Mouse (Mus musculus) heart, embryonic 11.5 days (tissue): ENCODE data around the gene Tube1. TPM values are rescaled to one million over a fixed set of nuclear protein-coding genes. Genes with fewer than 3 reads are reported as not detected.
A peak's percentile ranks its signal among the peaks of the same experiment; 100 is the strongest.

Experiments
- ATAC-seq: fragments of 200-750 bp; cut with Nextera tagmentation; replicated peaks from 2 replicates; pipeline ENCODE4 v1.8.0; 2017; ENCODE audit warnings: moderate library complexity; ENCODE audit not compliant: insufficient number of reproducible peaks, low FRiP score, low TSS enrichment
- H3K27ac ChIP-seq: fragments of 300-500 bp; sonication (generic); 2 replicates; pipeline ENCODE4 v1.5.1; 2014; ENCODE audit warnings: mild to moderate bottlenecking, low read depth, low read length
- H3K27me3 ChIP-seq: fragments of 300-500 bp; sonication (generic); 2 replicates; pipeline ENCODE4 v1.6.1; 2014; ENCODE audit warnings: mild to moderate bottlenecking, low read length, mixed read lengths; ENCODE audit not compliant: control insufficient read depth, insufficient read depth
- H3K36me3 ChIP-seq: fragments of 300-500 bp; sonication (generic); 2 replicates; pipeline ENCODE4 v1.6.1; 2014; ENCODE audit warnings: mild to moderate bottlenecking, low read length, moderate library complexity, mixed read lengths; ENCODE audit not compliant: control insufficient read depth, insufficient read depth
- H3K4me1 ChIP-seq: fragments of 300-500 bp; sonication (generic); 2 replicates; pipeline ENCODE4 v1.6.1; 2014; ENCODE audit warnings: low read length; ENCODE audit not compliant: control insufficient read depth, insufficient read depth
- H3K4me2 ChIP-seq: fragments of 300-500 bp; sonication (generic); 2 replicates; pipeline ENCODE4 v1.6.1; 2014; ENCODE audit warnings: mild to moderate bottlenecking, moderate library complexity
- H3K4me3 ChIP-seq: fragments of 300-500 bp; sonication (generic); 2 replicates; pipeline ENCODE4 v1.5.1; 2014; ENCODE audit warnings: low read depth, low read length
- H3K9ac ChIP-seq: fragments of 300-500 bp; sonication (generic); 2 replicates; pipeline ENCODE4 v1.6.1; 2014; ENCODE audit warnings: mild to moderate bottlenecking, low read depth, low read length, moderate library complexity
- H3K9me3 ChIP-seq: fragments of 300-500 bp; sonication (generic); replicated peaks from 2 replicates; pipeline ENCODE4 v1.6.1; 2016; ENCODE audit warnings: low read length; ENCODE audit not compliant: control insufficient read depth
- WGBS: fragments of 180-500 bp; shearing (Covaris S2); extraction: QIAGEN DNeasy Blood & Tissue Kit; methylation state at CpG from one replicate; pipeline ENCODE4 v1.1.7; 2014; ENCODE audit not compliant: insufficient replicate concordance; 5-methylcytosine and 5-hydroxymethylcytosine counted together
- polyA plus RNA-seq: library from polyadenylated mRNA; unstranded; fragments of >200 nt; fragmentation: Nextera tagmentation; extraction: Ambion mirVana; gene quantifications from 2 replicates; pipeline ENCODE4 v1.2.1, GENCODE M21; 2014

The Tube1 gene
- polyA plus RNA-seq, 1 experiment from 2014 or later = 14.5 TPM

DNA sequence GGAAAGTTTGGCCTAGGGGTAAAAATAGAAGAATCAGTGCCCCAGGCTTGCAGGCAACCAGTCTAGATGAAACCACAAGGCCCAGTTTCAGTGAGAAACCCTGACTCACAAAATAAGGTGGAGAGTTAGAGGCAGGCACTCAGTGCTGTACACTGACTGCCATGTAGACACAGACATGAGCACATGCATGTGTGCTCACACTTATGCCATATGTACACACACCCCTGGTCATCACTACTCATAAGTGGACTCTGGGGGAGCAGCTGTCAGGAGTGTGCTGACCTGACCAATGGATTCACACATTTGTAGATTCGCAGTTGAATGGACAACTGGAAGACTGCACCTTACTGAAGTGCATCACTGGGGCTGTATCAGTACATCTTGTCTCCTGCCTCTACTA is 27.6 kb downstream of the Tube1 start:
- Histone ChIP-seq H3K27ac (no peak overlapping the region), H3K4me3 (no peak overlapping the region), H3K9me3 (no peaks in the 10 kb centered on the region), H3K4me2 (no peak overlapping the region), H3K4me1 (peaks cover 4% of the 10 kb centered on the region; the same call in 1 of the 2 replicates), H3K9ac (no peak overlapping the region), H3K36me3 (no peaks in the 10 kb centered on the region), H3K27me3 (no peaks in the 10 kb centered on the region)
- 62% methylated on average over 1 of the region's 1 CpGs for WGBS
- no peak for ATAC-seq

DNA sequence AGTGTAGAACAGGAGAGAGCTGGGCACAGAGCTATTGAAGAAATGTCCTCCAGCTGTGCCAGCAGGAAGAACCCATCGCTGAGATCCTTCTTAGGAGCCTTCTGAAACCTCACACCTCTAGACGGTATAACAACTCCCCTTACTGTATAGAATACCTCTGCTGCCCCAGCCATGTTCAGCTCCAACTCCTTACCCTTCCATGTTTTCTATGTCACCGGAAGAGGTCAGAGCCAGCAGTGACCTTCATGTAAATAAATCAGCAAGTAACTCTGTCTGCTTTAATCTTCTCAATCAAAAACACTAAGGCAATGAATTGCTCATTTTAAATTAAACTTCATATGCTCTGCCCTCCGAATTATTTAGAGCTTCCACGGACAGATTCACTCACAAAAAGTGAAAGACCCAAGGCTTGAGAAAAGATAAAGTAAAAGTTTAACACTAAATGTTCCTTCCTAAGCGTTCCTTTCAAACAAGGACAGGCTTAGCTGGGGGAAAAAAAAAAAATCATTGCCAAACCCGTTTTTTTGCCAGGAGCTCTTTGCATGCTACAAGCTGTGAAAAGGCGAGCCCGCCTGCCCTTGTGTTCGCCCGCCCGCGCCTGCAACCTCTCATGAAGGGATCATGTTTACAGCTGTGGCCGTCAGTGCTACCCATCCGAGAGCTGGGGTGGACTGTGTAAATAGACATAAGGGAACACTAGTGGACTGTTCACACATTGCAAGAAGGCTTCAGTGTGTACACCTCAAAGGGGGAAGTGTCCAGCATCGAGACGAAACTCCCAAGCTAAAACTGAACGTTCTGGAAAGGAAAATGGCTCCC is 29.1 kb downstream of the Tube1 start:
- Histone ChIP-seq H3K27me3 (no peaks in the 10 kb centered on the region), H3K4me1 (peaks cover 6% of the 10 kb centered on the region; the same call in 1 of the 2 replicates), H3K36me3 (no peaks in the 10 kb centered on the region), H3K4me2 (no peak overlapping the region), H3K9me3 (no peaks in the 10 kb centered on the region), H3K4me3 (no peak overlapping the region), H3K9ac (no peak overlapping the region), H3K27ac (no peak overlapping the region)
- no peak for ATAC-seq
- WGBS = 54% methylated on average over 18 of the region's 18 CpGs

DNA sequence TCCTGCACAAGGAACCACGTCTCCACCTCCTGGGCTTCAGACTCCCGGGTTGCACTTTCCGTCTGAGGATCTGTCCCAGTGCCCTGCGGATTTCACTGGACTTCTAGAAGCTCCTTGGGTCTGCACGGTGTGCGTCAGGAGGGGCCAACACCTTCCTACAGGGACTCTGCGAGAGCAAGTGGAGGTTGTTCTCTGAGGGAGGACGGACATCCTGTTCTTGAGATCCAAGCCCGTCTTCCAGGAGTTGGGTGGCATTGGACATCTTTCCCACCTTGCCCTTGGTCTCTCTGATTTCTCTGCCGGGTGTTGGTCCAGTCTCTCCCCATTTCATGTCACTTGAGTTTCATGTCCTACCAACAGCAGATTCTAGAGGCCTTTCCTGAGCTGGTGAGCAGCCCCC is 29.9 kb downstream of the Tube1 start, which contains the start of gene Ccn6:
Gene Ccn6 (minus strand): TSS at position 101 of the 400 bp plus-strand sequence.
- Histone ChIP-seq H3K4me3 (no peak within 1 kb of the TSS), H3K36me3 (no peaks in the 10 kb centered on the region), H3K9me3 (no peaks in the 10 kb centered on the region), H3K27ac (no peak within 1 kb of the TSS), H3K27me3 (no peaks in the 10 kb centered on the region), H3K4me1 (peaks cover 6% of the 10 kb centered on the region; the same call in 1 of the 2 replicates), H3K9ac (no peak within 1 kb of the TSS), H3K4me2 (no peak within 1 kb of the TSS)
- ATAC-seq = no peak
- WGBS = 83% methylated on average over 10 of the region's 10 CpGs

- Histone ChIP-seq H3K4me3 (peak overlapping the region; percentile 31), H3K4me1 (peaks cover 6% of the 10 kb centered on the region; the same call in 1 of the 2 replicates), H3K9me3 (no peaks in the 10 kb centered on the region), H3K27ac (peak overlapping the region; percentile 47; the same call in 1 of the 2 replicates), H3K27me3 (no peaks in the 10 kb centered on the region), H3K36me3 (no peaks in the 10 kb centered on the region), H3K9ac (peak overlapping the region; percentile 71), H3K4me2 (peak overlapping the region; percentile 55)
- ATAC-seq = no peak
- WGBS = 21% methylated on average over 11 of the region's 11 CpGs
Measured at GRCm38 (mm10) chr10:39165632-39166115, 31.9 kb downstream of the Tube1 start.

DNA sequence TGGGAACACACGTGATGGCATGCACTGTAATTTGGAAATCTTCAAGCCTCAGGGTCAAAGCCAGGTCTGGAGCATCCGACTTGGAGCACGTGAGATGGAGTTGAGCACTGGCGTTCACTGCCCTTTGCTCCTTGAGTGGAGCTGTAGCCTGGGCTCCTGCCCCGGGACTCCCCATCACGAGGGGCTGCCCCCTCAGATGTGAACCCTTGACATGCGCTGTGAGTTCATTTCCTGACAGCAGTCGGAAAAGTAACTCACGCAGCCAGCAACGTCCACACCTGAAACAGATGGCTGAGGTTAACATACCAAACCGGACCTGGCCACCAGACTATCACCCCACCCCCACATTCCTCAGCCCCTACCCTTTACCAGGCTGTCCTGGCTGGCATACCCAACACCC is 33.8 kb downstream of the Tube1 start:
- Histone ChIP-seq H3K9ac (no peak overlapping the region), H3K9me3 (no peaks in the 10 kb centered on the region), H3K4me1 (peaks cover 9% of the 10 kb centered on the region; the same call in 1 of the 2 replicates), H3K4me3 (no peak overlapping the region), H3K27ac (no peak overlapping the region), H3K27me3 (no peaks in the 10 kb centered on the region), H3K4me2 (no peak overlapping the region), H3K36me3 (no peaks in the 10 kb centered on the region)
- 75% methylated on average over 11 of the region's 11 CpGs for WGBS
- ATAC-seq = no peak

- H3K9ac ChIP-seq = no peak overlapping the region
- H3K27me3 ChIP-seq = no peaks in the 10 kb centered on the region
- no peak for ATAC-seq
- H3K36me3 ChIP-seq = no peaks in the 10 kb centered on the region
- H3K4me1 ChIP-seq = peaks cover 7% of the 10 kb centered on the region; the same call in 1 of the 2 replicates
- WGBS = 51% methylated on average over 9 of the region's 9 CpGs
- no peaks in the 10 kb centered on the region for H3K9me3 ChIP-seq
- no peak overlapping the region for H3K27ac ChIP-seq
- no peak overlapping the region for H3K4me2 ChIP-seq
- no peak overlapping the region for H3K4me3 ChIP-seq
Measured at GRCm38 (mm10) chr10:39169642-39170041, 35.9 kb downstream of the Tube1 start.

DNA sequence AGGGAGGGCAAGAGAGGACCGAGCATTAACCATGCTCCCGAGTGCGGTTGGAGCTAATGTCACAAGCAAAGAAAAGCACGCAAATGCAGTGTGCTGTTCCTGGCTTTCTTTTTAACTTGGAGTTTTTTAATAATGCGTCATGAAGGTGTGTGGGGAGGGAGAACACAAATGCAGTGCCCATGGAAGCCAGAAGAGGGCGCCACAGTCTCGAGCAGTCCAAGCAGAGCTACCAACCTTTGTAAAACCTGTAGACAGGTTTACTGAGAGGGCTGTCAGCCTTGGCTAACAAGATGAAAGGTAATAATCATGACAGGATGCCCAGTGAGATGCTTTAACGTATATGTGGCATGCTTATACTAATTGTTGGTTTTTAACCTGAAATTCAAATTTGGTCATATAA is 36.4 kb downstream of the Tube1 start:
- Histone ChIP-seq H3K27ac (no peak overlapping the region), H3K4me1 (peaks cover 7% of the 10 kb centered on the region; the same call in 1 of the 2 replicates), H3K27me3 (no peaks in the 10 kb centered on the region), H3K9me3 (no peaks in the 10 kb centered on the region), H3K9ac (no peak overlapping the region), H3K36me3 (no peaks in the 10 kb centered on the region), H3K4me2 (no peak overlapping the region), H3K4me3 (no peak overlapping the region)
- no peak for ATAC-seq
- WGBS = 13% methylated on average over 8 of the region's 8 CpGs

DNA sequence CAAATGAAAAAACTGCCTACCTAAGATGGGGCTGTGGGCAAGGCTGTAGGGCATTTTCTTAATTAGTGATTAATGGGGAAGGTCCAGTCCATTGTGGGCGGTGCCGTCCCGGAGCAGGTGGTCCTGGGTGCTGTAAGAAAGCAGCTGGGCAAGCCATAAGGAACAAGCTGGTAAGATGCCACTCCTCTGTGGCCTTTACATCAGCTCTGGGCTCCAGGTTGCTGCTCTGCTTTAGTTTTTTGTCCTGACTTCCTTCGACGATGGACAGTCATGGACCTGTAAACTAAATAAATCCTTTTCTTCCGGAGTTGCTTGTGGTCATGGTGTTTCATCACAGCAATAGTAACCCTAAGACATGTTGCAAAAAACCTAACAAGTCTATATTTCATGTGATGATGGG is 36.9 kb downstream of the Tube1 start:
- ATAC-seq = no peak
- peaks cover 7% of the 10 kb centered on the region; the same call in 1 of the 2 replicates for H3K4me1 ChIP-seq
- no peak overlapping the region for H3K27ac ChIP-seq
- 14% methylated on average over 6 of the region's 6 CpGs for WGBS
- H3K4me2 ChIP-seq = peak overlapping the region; percentile 81; the same call in 1 of the 2 replicates
- no peaks in the 10 kb centered on the region for H3K27me3 ChIP-seq
- H3K9ac ChIP-seq = no peak overlapping the region
- H3K9me3 ChIP-seq = no peaks in the 10 kb centered on the region
- H3K4me3 ChIP-seq = no peak overlapping the region; the same call in 1 of the 2 replicates
- no peaks in the 10 kb centered on the region for H3K36me3 ChIP-seq
